Mouse (Mus musculus) CD8-positive naive resting alpha-beta T cell, adult 2 months (primary cell): ENCODE results near the gene Rrp8.

Experiments used
- DNase-seq, 2 experiments: peaks; one replicate each; pipeline ENCODE4 v3.0.0; 2022; ENCODE audit warnings: low read depth in 2 of 2, low spot score in 2 of 2

The Rrp8 gene

GRCm38 (mm10) chr7:105736911-105737521 lies at the start of gene Rrp8:
Gene Rrp8, minus strand, starts transcription at chr7:105737385.
- DNase-seq = peak; percentile 18 to 28

DNA sequence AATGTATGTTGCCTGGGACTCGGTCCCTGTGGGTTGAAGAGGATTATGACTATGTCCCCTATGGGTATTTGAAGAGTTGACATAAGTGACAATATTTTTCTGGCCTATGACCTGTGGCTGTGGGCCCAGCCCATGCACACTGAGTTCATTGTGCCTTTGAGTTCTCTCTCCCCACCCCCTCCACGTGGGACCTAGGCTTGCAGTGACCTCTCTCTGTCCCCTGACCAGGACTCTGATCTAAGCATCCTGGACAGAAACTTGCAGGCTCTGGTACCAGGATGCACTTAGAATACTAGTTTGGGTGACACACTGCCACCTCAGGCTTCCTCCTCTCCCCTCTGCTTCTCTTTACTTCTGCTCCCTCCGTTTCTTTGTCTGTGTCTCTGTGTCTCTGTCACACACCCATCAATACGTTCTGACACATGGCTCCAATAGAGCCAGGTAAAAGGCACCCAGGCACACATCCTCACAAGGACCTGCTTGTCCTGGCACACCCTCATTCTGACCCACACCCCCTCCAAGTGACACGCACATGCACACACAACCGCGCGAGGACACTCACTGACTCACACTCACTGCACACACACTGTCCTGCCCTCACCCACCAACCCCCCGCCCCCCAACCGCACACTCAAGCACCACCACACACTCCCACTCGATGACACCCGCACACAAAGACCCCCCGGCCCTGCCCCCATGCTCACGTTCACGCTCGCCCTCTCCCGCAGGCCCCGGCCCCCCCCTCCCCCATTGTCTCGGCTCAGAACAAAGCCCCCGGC lies 49.5 kb upstream of the Rrp8 start:
- no peak for DNase-seq

GRCm38 (mm10) chr7:105784556-105784955 lies 47.4 kb upstream of the Rrp8 start:
- DNase-seq = no peak

- no peak for DNase-seq
Measured at GRCm38 (mm10) chr7:105783861-105784260, 46.7 kb upstream of the Rrp8 start.

DNA sequence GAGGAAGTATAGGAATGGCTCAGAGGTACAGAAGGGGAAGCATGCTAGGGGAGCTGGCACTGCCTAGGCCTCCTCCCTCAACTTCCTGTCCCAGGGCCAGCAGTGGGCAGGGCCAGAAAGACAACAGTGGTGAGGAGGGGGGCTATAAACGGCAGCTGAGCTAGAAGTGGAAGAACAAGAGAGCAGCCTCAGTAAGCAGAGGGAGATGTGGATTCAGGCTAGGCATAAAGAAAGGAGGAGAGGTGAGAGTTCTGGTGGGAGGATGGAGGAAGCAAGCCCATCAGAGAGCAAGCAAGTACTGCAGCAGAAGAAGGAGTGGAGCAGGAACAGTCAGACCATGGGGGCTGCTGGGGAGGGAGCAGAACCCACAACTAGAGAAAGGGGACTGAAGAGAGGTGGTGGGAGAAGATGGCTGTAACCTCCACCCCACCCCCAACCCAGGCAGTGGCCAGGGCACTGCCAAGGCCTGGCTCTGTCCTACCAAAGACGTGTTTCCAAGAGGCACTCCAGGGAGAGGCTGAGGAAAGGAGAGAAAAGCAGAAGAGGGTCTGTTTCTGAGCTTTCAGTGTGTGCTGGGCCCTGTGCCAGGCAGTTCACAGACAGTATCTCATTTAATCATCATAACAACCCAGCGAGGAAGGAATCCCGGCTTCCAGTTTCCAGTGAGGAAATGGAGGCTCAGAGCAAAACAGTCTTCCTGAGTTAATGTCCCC lies 41.5 kb upstream of the Rrp8 start:
- DNase-seq = no peak

DNA sequence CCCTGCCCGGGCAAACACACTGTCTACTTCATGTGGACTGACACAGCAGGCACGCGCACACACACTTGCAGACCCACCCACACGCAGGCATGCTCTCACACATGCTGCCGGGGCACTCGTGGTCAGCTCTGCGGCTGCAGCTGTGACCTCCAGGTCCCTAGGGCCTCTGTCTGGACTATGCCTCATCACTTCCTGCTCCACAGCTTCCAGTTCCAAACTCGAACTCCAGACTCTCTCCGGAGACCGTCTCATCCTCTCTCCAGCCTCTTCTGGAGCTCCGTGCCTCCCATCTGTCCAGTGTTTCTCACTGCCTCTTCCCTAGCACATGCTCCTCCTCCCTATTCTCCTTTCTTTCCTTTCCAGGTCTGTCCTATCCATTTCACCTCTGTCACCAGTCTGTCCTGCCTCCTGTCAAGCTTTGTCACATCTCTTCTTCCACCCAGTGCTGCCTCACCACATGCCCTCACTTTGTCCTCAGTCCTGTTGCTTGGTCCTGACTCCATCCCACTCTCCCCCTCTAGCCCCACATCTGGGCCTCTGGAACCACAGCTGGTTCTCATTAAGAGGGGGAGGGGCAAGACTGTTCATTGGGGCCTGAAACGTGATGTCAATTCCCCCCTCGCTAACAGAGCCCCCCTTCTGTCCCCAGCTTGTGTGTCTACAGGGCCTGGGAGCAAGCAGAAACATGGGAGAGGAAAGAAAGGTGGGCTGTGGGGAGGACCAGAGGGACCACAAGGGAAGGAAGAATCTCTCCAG lies 40.8 kb upstream of the Rrp8 start:
- no peak for DNase-seq

GRCm38 (mm10) chr7:105777316-105777715 lies 40.1 kb upstream of the Rrp8 start:
- DNase-seq = no peak

- no peak for DNase-seq
Measured at GRCm38 (mm10) chr7:105776026-105776425, 38.8 kb upstream of the Rrp8 start.

- DNase-seq = no peak
Measured at GRCm38 (mm10) chr7:105774661-105775060, 37.5 kb upstream of the Rrp8 start.

DNA sequence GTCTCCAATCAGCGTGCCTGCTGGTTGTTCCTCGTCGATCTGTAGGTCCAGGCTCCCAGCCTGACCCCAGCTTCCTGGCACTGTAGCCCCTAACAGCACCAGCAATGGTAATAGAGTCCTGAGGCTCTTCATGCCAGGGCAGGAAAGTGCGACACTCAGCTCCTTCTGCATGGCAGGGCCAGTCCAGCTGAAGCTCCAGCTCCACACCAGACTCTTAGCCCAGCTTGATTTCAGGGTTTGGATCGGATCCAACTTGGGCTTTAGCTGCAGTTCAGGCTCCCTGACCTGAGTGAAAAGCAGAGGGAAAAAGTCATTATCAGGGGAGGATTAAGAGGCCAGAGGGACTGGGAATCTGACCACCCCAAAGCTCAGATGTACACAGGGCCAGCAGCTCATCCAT lies 35.9 kb upstream of the Rrp8 start:
- DNase-seq = no peak

DNA sequence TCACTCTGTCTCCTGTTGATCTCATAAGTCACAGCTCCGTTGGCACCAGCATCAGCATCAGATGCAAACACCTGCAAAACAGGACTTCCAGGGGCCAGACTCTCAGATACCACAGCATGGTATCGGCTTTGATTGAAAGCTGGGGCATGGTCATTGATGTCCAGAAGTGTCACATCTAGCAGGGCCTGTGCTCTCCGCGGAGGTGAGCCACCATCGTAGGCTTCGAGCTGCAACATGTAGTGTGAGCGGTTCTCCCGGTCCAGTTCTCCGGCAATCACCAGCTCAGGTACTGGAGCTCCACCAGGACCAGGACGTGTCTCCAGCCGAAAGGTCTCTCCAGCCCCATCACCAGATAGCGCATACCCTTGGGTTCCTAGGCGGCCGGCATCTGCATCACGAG lies 35.1 kb upstream of the Rrp8 start:
- DNase-seq = no peak

- no peak for DNase-seq
Measured at GRCm38 (mm10) chr7:105769959-105770358, 32.8 kb upstream of the Rrp8 start.

- no peak for DNase-seq
Measured at GRCm38 (mm10) chr7:105767729-105768165, 30.6 kb upstream of the Rrp8 start.

- DNase-seq = no peak
Measured at GRCm38 (mm10) chr7:105764331-105764730, 27.1 kb upstream of the Rrp8 start.

DNA sequence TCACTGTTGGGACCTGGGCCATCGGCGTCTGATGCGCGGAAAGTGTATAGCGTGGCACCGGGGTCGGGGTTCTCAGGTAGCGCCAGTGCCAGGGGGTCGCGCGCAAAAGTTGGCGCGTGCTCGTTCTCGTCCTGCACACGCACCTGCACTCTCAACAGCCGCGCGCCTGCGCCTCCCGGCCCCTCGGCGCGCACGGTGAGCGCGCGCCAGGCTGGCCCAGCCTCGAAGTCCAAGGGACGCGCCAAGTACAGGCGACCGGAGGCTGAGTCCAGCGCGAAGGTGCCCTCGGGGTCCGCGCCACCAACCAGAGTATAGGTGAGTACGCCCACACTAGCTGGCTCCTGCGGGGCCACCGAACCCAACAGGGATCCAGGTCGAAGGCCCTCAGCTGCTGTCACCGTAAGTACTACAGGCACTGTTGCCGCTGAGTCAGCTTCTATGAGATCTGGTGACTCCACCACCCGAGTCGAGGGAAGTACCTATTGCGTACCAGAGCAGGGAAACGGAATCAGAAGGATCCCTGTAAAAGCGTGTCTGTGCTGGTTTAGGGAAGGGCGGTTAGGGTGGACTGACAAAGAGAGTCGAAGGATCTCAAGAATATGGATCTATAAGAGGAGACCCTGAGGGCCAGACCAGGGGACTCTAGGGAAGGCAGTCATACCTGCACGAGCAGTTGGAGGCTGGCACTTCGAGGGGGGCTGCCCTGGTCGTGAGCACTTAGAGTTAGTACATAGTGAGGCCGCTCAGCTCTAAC lies 25.5 kb upstream of the Rrp8 start:
- no peak for DNase-seq

GRCm38 (mm10) chr7:105761813-105762484 lies 24.8 kb upstream of the Rrp8 start:
- no peak for DNase-seq

DNA sequence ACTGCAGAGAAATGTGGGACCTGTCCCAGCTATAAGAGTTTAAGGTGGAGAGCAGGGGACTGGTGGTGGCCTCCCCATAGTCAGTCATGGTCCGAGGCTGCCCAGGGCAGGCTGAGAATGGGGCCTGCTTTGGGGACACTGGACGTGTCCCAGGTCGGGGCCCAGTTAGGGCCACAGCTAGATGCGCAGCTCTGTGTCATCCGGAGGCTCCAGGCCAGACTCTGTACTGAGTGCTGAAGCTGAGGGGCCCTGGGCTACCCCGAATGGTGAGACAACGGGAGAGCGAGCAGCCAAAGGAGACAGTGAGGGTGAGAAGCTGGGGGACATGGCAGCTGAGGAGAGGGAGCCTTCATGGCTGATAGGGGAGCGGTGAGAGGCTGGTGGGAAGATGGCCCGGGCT lies 16.1 kb upstream of the Rrp8 start:
- no peak for DNase-seq

DNA sequence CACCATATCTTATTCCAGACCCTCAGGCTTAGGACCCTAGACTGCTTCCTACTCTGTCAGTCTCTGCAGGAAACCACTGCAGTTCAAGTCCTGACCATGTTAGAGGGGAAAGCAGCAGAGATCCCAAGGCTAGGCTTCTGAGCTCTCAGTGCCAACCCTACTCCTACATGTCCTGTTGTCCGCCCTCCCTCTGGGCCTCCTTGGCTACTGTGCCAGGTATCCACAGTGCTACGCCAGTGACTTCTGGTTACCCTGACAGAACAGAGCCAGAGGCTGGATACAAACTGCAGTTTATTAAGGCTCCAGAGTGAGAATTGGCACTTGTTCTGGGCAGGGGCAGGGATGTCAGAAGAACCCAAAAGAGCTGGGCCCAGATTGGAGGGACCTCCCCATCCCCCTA lies 15.5 kb upstream of the Rrp8 start:
- DNase-seq = no peak

DNA sequence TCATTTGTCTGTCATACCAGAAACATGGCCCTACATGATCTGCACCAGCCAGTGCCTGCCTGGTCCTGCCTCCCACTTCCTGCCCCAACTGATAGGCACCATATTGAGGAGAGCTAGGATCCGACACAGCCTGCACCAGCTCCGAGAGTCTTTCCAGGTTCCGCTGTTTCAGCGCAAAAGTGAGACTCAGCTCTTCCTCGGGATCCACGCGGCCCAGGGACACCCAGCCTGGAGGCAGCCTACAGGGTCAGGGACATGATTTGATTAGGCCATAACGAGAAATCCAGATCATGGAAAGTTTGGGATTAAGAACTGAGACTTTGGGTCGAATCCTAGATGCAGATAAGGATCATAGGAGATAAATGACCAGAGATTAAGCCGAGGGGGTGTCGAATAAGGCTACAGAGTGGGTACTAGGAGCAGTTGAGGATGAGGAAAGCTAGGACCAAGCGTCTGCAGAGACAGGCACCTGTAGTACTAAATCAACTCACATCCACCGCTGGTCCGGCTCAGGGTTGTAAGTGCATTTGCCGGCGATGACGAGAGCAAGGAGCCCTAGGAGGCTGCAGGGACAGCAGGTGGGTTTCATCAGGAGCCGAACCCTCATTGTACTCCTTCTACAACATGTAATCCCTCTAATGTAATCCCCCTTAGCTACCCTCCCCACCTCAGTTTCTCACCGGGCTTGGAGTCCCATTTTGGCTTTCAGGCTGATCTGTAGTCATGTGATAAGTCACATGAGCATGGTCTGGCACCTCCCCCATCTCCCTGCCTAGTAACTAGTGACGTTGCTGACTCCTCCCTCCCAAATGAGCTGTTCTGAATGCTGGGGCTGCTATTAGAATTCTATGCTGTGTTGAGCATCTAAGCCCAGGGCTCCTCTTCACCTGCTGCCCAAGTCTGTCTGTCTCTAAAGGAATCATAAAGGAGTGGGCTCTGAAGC lies 14.6 kb upstream of the Rrp8 start, which contains the start of gene Tpp1:
Gene Tpp1, minus strand, starts transcription at position 745 of the 943 bp plus-strand sequence.
- peak; percentile 87 to 95 for DNase-seq
